Mouse (Mus musculus) left cerebral cortex, postnatal 25 days (tissue): Measurements from ENCODE around the gene Mfsd4b4. TPM values are rescaled to one million over a fixed set of nuclear protein-coding genes. Genes with fewer than 3 reads are reported as not detected.
"Not testable (repeated sequence)": the region's sequence is repeated elsewhere in the genome, so short reads cannot be mapped to it uniquely, and the experiment has no call there.

Source experiments
- DNase-seq, 2 experiments: peaks; one replicate each; pipeline ENCODE4 v3.0.0; 2022; ENCODE audit warnings: low spot score in 2 of 2, mixed read lengths in 1 of 2
- intact Hi-C: fragments of 180-260 bp; cut with DNase I; formaldehyde crosslinking; loops from one replicate; pipeline ENCODE4 v1.15.1; 2025
- total RNA-seq, 2 experiments: library from RNA; stranded (reverse); gene quantifications; 2 replicates each; pipeline ENCODE4 v1.2.3; 2021

The Mfsd4b4 gene
- 1 to 10 TPM; 7.2 to 8.1 TPM for total RNA-seq

DNA sequence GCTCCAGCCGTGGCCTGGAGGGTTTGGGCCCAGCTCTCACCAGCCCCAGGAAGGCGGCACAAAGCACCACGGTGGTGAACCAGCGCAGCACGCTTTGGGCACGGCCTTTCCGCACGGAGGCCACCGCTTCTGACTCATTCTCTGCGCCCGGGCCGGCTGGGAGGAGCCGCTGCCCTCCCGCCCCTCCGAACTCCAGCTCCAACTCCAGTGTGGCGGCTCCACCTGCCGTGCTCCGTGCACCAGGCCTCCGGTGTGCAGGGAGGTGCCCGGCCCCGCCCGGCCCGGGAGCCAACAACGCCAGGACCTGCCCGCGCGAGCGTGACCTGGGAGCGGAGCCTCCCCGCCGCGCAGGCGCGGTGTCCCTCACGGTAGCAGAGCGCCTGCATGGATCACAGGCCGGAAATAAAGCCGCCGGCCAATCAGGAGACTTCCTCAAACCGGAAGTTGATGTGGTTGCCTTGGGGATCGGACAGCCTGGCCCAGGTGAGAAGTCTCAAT, at the start of gene Mfsd4b4:
Mfsd4b4 (minus strand) TSS at position 365 of the 498 bp plus-strand sequence.
- peak; percentile 86 to 91 for DNase-seq
- intact Hi-C loops = no loop called here

DNA sequence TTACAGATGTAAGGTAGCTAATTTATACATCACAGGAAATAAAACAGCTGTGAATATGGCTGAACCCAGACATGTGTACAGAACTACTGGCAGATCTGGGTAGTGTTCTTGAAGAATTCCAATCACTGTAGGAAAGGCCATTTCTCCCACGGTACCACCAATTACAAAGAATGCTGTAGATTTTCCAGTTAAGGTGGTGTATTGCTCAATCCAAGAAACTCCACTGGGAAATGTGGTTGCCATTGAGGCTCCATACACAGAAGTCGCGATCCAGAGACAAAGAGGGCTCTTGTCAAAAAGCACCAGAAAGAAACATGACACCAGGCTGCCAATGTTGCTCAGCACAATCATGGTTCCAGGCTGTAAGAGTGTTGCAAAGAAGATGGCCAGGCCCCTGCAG, 48.2 kb upstream of the Mfsd4b4 start:
- DNase-seq, intact Hi-C loops: not testable (repeated sequence)

DNA sequence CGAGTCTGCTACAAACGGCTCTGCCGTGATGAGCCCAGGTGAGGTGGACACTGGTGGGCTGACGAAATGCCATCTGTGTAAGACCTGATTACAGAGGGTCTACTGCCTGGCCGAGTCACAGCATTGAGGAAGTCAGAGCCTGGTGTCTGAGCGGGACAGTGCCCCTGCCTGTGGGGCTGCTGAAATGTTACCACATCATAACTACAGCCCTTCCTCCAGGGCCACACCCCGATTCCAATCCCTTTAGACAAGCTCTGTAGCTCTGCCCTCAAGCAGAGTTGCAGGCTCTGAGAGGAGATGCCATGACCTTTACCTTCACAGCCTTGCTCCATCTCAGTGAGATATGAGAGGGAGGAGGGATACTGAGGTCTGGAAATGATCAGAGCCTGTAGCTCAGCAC, 37.5 kb upstream of the Mfsd4b4 start:
- DNase-seq = no peak
- intact Hi-C loops = no loop called here

DNA sequence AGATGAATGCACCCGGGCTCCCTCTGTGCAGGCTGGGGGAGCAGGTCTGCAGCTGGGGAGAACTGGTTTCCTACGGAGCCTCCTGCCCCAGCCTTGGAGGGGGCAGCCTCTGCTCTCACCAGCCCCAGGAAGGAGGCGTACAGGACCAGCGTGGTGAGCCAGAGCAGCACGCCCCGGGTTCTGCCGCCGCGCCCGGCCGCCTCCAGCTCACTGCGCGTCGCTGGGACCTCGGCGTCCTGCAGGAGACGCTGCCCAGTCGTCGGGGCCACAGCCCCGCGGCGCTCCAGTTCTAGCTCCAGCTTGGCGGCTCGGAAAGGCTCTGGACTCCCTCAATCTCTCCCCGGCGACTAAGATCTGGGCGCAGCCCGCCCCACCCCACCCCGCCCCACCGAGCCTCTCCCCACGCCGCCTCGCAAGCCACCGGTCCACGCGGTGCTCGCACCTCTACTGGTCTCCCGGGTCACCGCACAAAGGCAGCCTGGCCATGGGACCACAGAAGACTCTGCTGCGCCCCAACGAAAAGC, 27.6 kb upstream of the Mfsd4b4 start, which contains the start of gene Mfsd4b2:
Mfsd4b2 (minus strand) TSS at position 308 of the 524 bp plus-strand sequence.
- no peak for DNase-seq
- intact Hi-C loops = no loop called here

- intact Hi-C loops, DNase-seq: not testable (repeated sequence)
Observed at GRCm38 (mm10) chr10:39924556-39924955, 25.5 kb upstream of the Mfsd4b4 start.

- DNase-seq = no peak
- intact Hi-C loops = no loop called here
Observed at GRCm38 (mm10) chr10:39912616-39913015, 13.6 kb upstream of the Mfsd4b4 start.

- DNase-seq = no peak
- intact Hi-C loops = no loop called here
Observed at GRCm38 (mm10) chr10:39908768-39909441, 9.9 kb upstream of the Mfsd4b4 start.

DNA sequence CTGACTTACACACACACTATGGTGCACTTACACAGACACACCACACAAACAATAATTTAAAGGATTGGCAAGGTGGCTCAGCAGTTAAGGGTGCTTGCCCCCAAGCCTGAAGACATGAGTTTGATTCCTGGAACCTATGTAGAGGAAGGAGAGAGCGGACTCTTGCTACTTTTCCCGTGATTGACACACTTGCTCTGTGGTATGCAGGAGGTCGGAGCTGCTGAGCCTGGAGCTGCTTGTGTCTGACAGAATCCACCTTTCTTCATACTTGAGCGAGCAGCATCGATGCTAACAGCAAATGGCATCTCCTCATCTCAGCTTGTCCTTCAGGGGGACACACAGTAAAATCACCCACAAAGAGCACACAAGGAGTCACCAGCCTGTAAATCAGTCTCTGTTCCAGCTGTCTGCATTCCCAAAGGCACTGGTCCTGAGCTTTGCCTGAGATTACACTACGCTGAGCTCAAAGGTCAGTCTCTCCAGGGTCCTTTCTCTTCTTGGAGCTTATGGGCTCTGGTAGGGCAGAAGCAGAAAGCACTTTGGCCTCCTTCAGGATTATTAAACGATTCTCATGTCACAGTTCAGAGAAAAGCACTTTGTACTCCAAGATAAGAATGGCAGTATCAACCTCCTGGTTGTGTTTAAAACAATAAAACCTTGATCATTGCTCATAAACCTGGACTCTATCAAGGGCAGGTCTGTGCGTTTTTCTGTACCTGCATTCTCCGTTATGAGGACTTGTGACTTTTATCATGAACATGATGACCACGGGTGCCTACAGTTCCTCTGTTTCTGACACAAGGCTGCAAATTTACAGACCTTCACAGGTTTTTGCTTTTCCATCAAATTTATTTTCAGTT, 8.0 kb upstream of the Mfsd4b4 start:
- no peak for DNase-seq
- intact Hi-C loops = no loop called here

DNA sequence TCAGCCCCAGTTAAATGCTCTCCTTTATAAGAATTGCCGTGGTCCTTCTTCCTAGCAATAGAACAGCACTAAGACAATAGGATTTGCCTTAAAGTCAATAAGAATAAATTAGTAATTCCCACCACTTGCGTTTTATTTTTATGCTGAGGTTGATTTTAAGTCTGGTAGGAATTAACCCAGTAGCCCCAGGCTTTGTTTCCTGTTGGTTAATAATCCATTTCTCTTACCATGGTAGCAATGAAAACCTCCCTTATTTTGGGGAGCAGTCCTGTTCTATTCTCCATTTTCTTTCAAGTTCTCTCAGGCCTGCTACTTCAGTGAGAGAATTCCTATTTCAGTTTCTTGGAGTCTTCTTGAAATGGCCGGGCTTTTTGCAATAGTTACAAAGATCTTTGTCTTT, 5.2 kb upstream of the Mfsd4b4 start:
- intact Hi-C loops = no loop called here
- no peak for DNase-seq

- no peak for DNase-seq
- intact Hi-C loops = no loop called here
Observed at GRCm38 (mm10) chr10:39896503-39896902, 2.5 kb downstream of the Mfsd4b4 start.

GRCm38 (mm10) chr10:39893702-39894697, 5.0 kb downstream of the Mfsd4b4 start:
- intact Hi-C loops = no loop called here
- DNase-seq = no peak

DNA sequence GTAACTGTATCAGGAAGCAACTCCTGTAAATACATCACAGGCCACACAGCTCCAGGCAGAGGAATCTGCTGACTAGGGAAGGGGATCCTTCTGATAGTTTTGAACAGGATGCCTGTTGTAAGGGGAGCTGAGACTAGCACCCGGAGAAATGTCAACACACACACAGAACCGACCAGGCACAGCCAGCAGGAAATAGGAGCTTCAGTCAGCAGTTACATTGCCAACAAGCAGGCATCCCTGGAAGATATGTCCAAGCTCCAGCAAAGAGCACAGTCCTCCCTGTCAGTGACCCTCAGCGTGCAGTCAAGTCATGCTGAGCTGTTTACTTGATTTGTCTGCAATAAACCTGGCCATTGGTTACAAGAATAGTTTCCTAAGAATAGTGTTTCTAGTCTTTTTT, 10.4 kb downstream of the Mfsd4b4 start:
- DNase-seq = no peak
- intact Hi-C loops = no loop called here

DNA sequence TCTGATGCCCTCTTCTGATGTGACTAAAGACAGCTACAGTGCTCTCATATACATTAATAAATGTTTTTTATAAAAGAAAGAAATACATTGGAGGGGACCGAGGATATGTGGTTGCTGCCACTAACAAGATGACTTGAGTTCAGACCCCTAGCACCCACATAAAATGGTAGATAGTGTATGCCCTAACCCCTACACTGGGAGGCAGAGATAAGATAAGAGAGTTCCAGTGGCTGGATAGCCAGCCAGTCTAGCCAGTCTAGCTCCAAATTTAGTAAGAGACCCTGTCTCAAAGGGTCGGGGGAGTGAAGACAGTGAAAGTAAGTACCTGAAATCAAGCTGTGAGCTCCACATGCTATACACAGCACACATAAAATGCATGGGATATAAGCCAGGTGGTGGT, 33.5 kb downstream of the Mfsd4b4 start:
- DNase-seq = no peak
- intact Hi-C loops = no loop called here

DNA sequence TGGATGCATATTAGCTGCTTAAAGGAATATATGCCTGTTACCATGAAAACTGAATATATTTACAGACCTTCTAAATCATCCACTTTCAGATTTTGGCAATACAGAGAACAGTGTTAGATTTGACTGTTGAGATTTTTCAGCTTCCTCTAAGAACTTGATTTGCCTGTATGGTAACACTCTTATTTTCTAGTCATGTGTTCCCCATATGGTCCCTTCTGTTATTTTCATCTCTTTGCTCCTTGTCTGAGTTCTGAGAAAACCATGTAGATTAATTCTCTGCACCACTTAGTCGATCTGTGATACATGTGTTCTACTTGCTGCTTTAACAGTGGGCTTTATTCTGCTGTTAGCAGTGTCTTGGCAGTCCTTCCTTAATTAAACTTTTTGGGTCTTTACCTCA, 56.4 kb downstream of the Mfsd4b4 start:
- DNase-seq = no peak
- intact Hi-C loops = no loop called here

Other genes with a start within 250 kb of the Mfsd4b4 start
- 10 to 100 TPM; 24.7 to 28.5 TPM for gene Rev3l, start 167.1 kb downstream of the Mfsd4b4 start, total RNA-seq
- gene Mfsd4b2, start 27.7 kb upstream of the Mfsd4b4 start, total RNA-seq = under 1 TPM; 0.32 to 0.34 TPM
- under 1 TPM in 1 of 2 experiments, not detected in 1; 0.21 TPM for gene Mfsd4b3, start 60.9 kb upstream of the Mfsd4b4 start, total RNA-seq
- gene Mfsd4b5, start 87.4 kb upstream of the Mfsd4b4 start, total RNA-seq = under 1 TPM; 0.34 to 0.41 TPM
- gene Mfsd4b1, start 126.0 kb upstream of the Mfsd4b4 start, total RNA-seq = under 1 TPM; 0.57 to 0.87 TPM
- 1 to 10 TPM; 2.5 to 3.4 TPM for gene Slc16a10, start 243.0 kb upstream of the Mfsd4b4 start, total RNA-seq